Mouse (Mus musculus) hindbrain, embryonic 12.5 days (tissue): ENCODE data around the gene Itga11. TPM values are rescaled to one million over a fixed set of nuclear protein-coding genes. Genes with fewer than 3 reads are reported as not detected.

Source experiments
- ATAC-seq: fragments of 200-750 bp; cut with Nextera tagmentation; 2 replicates; pipeline ENCODE4 v1.8.0; 2017; ENCODE audit warnings: moderate TSS enrichment; ENCODE audit not compliant: low FRiP score
- H3K27ac ChIP-seq: fragments of 300-500 bp; sonication (generic); 2 replicates; pipeline ENCODE4 v1.5.1; 2016; ENCODE audit warnings: mild to moderate bottlenecking
- H3K27me3 ChIP-seq: fragments of 300-500 bp; sonication (generic); 2 replicates; pipeline ENCODE4 v1.6.1; 2016; ENCODE audit warnings: mild to moderate bottlenecking
- H3K36me3 ChIP-seq: fragments of 300-500 bp; sonication (generic); 2 replicates; pipeline ENCODE4 v1.6.1; 2016; ENCODE audit warnings: mild to moderate bottlenecking
- H3K4me1 ChIP-seq: fragments of 300-500 bp; sonication (generic); 2 replicates; pipeline ENCODE4 v1.6.1; 2016
- H3K4me2 ChIP-seq: fragments of 300-500 bp; sonication (generic); replicated peaks from 2 replicates; pipeline ENCODE4 v1.6.1; 2016; ENCODE audit warnings: mild to moderate bottlenecking
- H3K4me3 ChIP-seq: fragments of 300-500 bp; sonication (generic); 2 replicates; pipeline ENCODE4 v1.5.1; 2016; ENCODE audit warnings: mild to moderate bottlenecking
- H3K9ac ChIP-seq: fragments of 300-500 bp; sonication (generic); 2 replicates; pipeline ENCODE4 v1.6.1; 2016; ENCODE audit warnings: mild to moderate bottlenecking, moderate library complexity
- H3K9me3 ChIP-seq: fragments of 300-500 bp; sonication (generic); replicated peaks from 2 replicates; pipeline ENCODE4 v1.6.1; 2016; ENCODE audit warnings: mild to moderate bottlenecking
- WGBS: fragments of 180-500 bp; shearing (Covaris S2); methylation state at CpG from one replicate; pipeline ENCODE4 v1.1.7; 2016; 5-methylcytosine and 5-hydroxymethylcytosine counted together
- polyA plus RNA-seq: library from polyadenylated mRNA; unstranded; fragments of >200 nt; fragmentation: Nextera tagmentation; extraction: Ambion mirVana; gene quantifications from 2 replicates; pipeline ENCODE4 v1.2.1, GENCODE M21; 2016

Gene Itga11
- polyA plus RNA-seq, 1 experiment from 2014 or later, result 4.6 TPM

DNA sequence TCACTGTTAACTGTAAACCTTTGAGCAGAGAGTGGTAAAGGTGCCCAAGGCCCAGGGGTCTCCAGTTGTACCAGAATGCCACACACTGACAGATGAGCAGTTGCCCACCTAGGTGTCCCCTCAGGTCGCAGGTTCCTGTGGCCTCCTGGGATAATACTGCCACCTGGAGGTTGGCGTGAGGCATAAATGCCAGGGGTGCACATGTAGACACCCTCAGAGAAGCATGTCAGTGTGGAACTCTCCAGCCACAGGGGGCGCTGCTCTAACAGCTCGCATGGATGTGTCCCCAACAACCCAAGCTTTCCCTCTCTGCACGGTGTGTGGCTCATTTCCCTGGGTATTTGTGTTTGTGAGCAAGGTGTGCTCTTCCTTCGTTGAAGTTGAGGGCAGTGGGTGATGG is 48.8 kb downstream of the Itga11 start:
- no peak overlapping the region for H3K27ac ChIP-seq
- WGBS, result 58% methylated on average over 6 of the region's 6 CpGs
- H3K4me3 ChIP-seq, result no peak overlapping the region
- no peaks in the 10 kb centered on the region for H3K27me3 ChIP-seq
- peaks cover 7% of the 10 kb centered on the region; the same call in 1 of the 2 replicates for H3K4me1 ChIP-seq
- ATAC-seq, result no peak
- no peak overlapping the region for H3K9ac ChIP-seq
- H3K36me3 ChIP-seq, result no peaks in the 10 kb centered on the region
- H3K9me3 ChIP-seq, result no peaks in the 10 kb centered on the region
- no peak overlapping the region for H3K4me2 ChIP-seq

DNA sequence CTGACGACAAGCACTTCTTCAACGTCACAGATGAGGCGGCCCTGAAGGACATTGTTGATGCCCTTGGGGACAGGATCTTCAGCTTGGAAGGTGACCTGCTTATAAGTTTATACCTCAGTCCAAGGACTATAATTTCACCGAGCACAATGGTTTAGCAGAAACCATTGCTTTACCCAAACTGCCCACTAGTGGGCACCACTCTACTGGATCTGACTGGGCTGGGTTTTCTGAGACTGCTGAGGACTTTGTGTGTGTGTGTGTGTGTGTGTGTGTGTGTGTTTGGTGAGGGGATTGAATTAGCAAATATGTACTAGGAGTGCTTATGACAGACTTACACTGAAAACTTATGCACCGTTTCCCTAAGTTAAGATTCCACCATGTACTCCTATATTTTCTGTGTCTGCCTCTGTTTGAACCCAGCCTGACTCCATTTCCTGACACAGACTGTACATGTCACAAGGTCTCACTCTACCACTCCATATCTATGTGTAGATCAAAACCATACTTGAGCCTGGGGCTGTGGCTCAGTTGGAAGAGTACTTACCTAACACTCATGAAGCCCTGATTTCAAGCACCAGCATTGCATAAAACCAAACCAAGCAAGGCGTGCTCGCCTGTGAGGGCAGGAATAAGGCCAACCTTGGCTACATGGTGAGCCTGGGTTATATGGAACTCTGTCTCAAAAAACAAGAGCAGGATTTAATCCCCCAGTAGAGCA is 67.1 kb downstream of the Itga11 start:
- 58% methylated on average over 7 of the region's 7 CpGs for WGBS
- Histone ChIP-seq H3K27me3 (no peaks in the 10 kb centered on the region), H3K9me3 (no peaks in the 10 kb centered on the region), H3K4me3 (no peak overlapping the region), H3K4me2 (no peak overlapping the region), H3K27ac (no peak overlapping the region), H3K9ac (no peak overlapping the region), H3K4me1 (no peaks in the 10 kb centered on the region), H3K36me3 (no peaks in the 10 kb centered on the region)
- no peak for ATAC-seq

- no peak overlapping the region for H3K9ac ChIP-seq
- no peaks in the 10 kb centered on the region for H3K36me3 ChIP-seq
- no peaks in the 10 kb centered on the region for H3K4me1 ChIP-seq
- no peak overlapping the region for H3K4me3 ChIP-seq
- H3K4me2 ChIP-seq, result no peak overlapping the region
- no peaks in the 10 kb centered on the region for H3K27me3 ChIP-seq
- no peak for ATAC-seq
- 83% methylated on average over 6 of the region's 6 CpGs for WGBS
- no peak overlapping the region for H3K27ac ChIP-seq
- no peaks in the 10 kb centered on the region for H3K9me3 ChIP-seq
Observed at GRCm38 (mm10) chr9:62746646-62747045, 69.0 kb downstream of the Itga11 start.

- Histone ChIP-seq H3K4me1 (no peaks in the 10 kb centered on the region), H3K4me2 (no peak overlapping the region), H3K36me3 (no peaks in the 10 kb centered on the region), H3K4me3 (no peak overlapping the region), H3K27me3 (no peaks in the 10 kb centered on the region), H3K9ac (no peak overlapping the region), H3K9me3 (0 out of 2 replicates have a peak, but pooled peaks cover 4% of the 10 kb centered on the region), H3K27ac (no peak overlapping the region)
- ATAC-seq, result no peak
- WGBS, result 58% methylated on average over 6 of the region's 6 CpGs
Observed at GRCm38 (mm10) chr9:62749666-62750065, 72.0 kb downstream of the Itga11 start.

DNA sequence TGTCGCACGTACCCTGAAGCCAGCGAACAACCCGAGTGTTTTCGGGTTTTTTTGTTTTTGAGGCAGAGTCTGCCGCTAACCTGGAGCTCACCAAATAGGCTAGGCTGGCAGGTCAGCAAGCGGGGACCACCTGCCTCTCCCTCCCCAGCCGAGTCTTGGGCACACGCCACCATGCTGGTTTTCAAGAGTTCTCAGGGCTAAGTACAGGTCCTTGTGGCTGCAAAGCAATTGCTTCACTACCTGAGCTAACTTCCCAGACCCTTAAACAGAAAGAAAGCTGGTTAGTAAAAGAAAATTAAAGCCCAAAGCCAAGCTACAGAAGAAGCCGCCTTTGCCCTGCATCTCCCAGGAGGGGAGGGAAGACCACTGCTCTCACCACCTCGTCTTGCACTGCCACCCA is 72.8 kb downstream of the Itga11 start:
- no peak overlapping the region for H3K4me2 ChIP-seq
- no peak for ATAC-seq
- H3K4me3 ChIP-seq, result no peak overlapping the region
- H3K36me3 ChIP-seq, result no peaks in the 10 kb centered on the region
- WGBS, result 83% methylated on average over 11 of the region's 11 CpGs
- H3K27ac ChIP-seq, result no peak overlapping the region
- H3K27me3 ChIP-seq, result no peaks in the 10 kb centered on the region
- H3K4me1 ChIP-seq, result no peaks in the 10 kb centered on the region
- 0 out of 2 replicates have a peak, but pooled peaks cover 4% of the 10 kb centered on the region for H3K9me3 ChIP-seq
- H3K9ac ChIP-seq, result no peak overlapping the region

DNA sequence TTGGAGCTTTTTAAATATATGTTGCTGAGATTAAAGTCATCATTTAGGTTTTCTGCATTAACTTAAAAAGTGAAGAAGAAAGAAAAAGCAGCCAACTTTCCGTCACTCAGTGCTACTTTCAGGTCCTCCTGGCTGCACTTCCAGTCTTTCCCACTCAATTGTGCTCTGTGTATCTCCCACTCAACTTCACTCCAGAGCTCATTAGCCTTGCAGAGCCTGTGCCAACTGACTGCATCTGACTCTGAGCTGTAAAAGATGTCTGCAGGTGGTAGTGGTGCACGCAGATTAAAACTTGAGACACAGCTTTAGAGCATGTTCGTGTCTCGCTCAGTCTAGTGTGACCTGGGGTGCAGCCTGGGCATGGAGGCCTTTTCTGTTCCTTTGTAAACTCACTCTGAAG is 80.7 kb downstream of the Itga11 start:
- Histone ChIP-seq H3K36me3 (no peaks in the 10 kb centered on the region), H3K27ac (no peak overlapping the region), H3K9me3 (no peaks in the 10 kb centered on the region), H3K4me3 (no peak overlapping the region), H3K4me2 (no peak overlapping the region), H3K4me1 (no peaks in the 10 kb centered on the region), H3K27me3 (no peaks in the 10 kb centered on the region), H3K9ac (no peak overlapping the region)
- WGBS, result 77% methylated on average over 4 of the region's 4 CpGs
- no peak for ATAC-seq

DNA sequence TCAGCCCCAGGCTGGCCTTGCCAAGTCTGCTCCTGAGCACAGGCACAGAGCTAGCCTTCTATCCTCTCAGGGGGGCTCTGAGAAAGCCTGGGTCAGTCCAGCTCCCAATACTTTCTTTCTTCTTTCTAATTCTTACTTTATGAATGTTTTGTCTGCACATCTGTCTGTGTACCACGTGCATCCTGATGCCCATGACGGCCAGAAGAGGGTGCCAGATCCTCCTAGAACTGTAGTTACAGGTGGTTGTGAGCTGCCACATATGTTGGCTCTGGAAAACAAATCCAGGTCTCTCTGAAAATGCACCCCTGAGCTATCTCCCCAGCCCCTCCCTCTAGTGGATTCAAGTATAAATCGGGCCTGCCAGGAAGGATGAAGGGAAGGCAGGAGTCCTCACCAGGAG is 82.0 kb downstream of the Itga11 start:
- Histone ChIP-seq H3K27me3 (peaks cover 7% of the 10 kb centered on the region; the same call in 1 of the 2 replicates), H3K4me1 (no peaks in the 10 kb centered on the region), H3K4me2 (no peak overlapping the region), H3K36me3 (no peaks in the 10 kb centered on the region), H3K27ac (no peak overlapping the region), H3K9me3 (no peaks in the 10 kb centered on the region), H3K9ac (no peak overlapping the region), H3K4me3 (no peak overlapping the region)
- ATAC-seq, result no peak
- WGBS, result 71% methylated on average over 3 of the region's 3 CpGs

DNA sequence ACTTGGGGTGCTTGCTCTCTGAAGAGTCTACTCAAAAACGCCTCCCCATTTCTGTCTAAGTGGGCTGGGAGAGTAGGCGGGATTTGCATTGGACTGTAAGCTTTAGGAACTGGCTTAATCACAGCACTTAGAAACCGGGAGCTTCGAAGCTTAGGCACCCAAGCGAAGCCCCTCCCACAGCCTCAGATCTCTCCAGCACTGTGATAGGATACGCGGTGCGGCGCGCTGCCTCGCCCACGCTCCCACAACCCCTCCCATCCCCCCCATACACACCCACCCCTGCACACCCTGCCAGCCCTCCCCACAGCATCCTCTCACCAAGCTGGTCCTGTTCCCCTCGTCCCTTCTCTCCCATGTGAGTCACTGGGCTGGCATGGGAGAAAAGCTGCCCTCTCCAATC is 85.9 kb downstream of the Itga11 start:
- Histone ChIP-seq H3K4me3 (no peak overlapping the region), H3K9me3 (no peaks in the 10 kb centered on the region), H3K4me1 (no peaks in the 10 kb centered on the region), H3K36me3 (no peaks in the 10 kb centered on the region), H3K4me2 (peak overlapping the region; percentile 22; the same call in 1 of the 2 replicates), H3K27me3 (peaks cover 7% of the 10 kb centered on the region; the same call in 1 of the 2 replicates), H3K27ac (no peak overlapping the region), H3K9ac (no peak overlapping the region)
- 28% methylated on average over 13 of the region's 13 CpGs for WGBS
- no peak for ATAC-seq

DNA sequence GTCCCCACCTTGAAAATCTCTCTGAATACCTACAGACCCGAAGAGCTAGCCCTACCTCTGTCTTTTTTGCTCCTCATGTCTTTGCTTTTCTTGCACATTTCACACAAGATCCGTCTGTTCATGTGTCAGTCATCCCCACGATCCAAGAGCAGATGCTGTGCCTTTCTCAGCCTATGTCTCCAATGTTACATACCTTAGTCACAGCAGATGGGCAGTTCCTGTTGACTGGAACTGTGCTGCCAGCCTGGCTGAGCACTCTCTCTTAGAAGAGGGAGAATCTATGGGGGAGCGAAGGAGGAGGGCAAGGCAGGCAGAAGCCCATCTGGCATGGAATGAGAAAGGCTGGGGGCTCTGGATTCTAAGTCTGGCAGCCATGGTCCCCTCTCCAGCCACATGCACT is 87.7 kb downstream of the Itga11 start:
- no peaks in the 10 kb centered on the region for H3K36me3 ChIP-seq
- 71% methylated on average over 4 of the region's 4 CpGs for WGBS
- peaks cover 7% of the 10 kb centered on the region; the same call in 1 of the 2 replicates for H3K27me3 ChIP-seq
- ATAC-seq, result no peak
- no peak overlapping the region for H3K4me2 ChIP-seq
- H3K4me3 ChIP-seq, result no peak overlapping the region
- H3K9ac ChIP-seq, result no peak overlapping the region
- no peak overlapping the region for H3K27ac ChIP-seq
- H3K4me1 ChIP-seq, result no peaks in the 10 kb centered on the region
- H3K9me3 ChIP-seq, result no peaks in the 10 kb centered on the region

DNA sequence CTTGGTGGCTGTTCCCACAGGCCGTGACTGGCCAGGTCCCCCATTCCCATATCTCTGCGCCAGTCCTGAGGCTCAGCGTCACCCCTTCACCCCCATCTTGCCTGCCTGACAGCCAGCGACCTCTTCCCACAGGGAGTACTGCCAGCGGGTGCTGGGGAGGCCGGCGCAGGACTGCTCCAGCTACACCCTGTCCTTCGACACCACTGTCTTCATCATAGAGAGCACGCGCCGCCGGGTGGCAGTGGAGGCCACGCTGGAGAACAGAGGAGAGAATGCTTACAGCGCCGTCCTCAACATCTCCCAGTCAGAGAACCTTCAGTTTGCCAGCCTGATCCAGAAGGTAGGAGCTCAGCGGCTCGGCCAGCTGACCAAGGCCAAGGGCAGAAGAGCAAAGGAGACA is 89.8 kb downstream of the Itga11 start:
- no peak overlapping the region for H3K9ac ChIP-seq
- no peak overlapping the region for H3K4me2 ChIP-seq
- H3K36me3 ChIP-seq, result no peaks in the 10 kb centered on the region
- H3K9me3 ChIP-seq, result no peaks in the 10 kb centered on the region
- WGBS, result 72% methylated on average over 17 of the region's 17 CpGs
- H3K27ac ChIP-seq, result no peak overlapping the region
- ATAC-seq, result no peak
- H3K27me3 ChIP-seq, result peaks cover 7% of the 10 kb centered on the region; the same call in 1 of the 2 replicates
- H3K4me1 ChIP-seq, result no peaks in the 10 kb centered on the region
- H3K4me3 ChIP-seq, result no peak overlapping the region

GRCm38 (mm10) chr9:62768361-62768760 is 90.7 kb downstream of the Itga11 start:
- Histone ChIP-seq H3K27me3 (peaks cover 7% of the 10 kb centered on the region; the same call in 1 of the 2 replicates), H3K36me3 (no peaks in the 10 kb centered on the region), H3K9ac (no peak overlapping the region), H3K27ac (no peak overlapping the region), H3K4me3 (no peak overlapping the region), H3K4me1 (no peaks in the 10 kb centered on the region), H3K4me2 (no peak overlapping the region), H3K9me3 (no peaks in the 10 kb centered on the region)
- 87% methylated on average over 5 of the region's 5 CpGs for WGBS
- no peak for ATAC-seq

GRCm38 (mm10) chr9:62772746-62773145 is 95.1 kb downstream of the Itga11 start:
- H3K27ac ChIP-seq, result no peak overlapping the region
- 78% methylated on average over 8 of the region's 8 CpGs for WGBS
- ATAC-seq, result no peak

GRCm38 (mm10) chr9:62775464-62775863 is 97.8 kb downstream of the Itga11 start:
- Histone ChIP-seq H3K9ac (no peak overlapping the region), H3K9me3 (no peaks in the 10 kb centered on the region), H3K27me3 (no peaks in the 10 kb centered on the region), H3K4me1 (no peaks in the 10 kb centered on the region), H3K36me3 (no peaks in the 10 kb centered on the region), H3K4me3 (no peak overlapping the region), H3K27ac (no peak overlapping the region), H3K4me2 (no peak overlapping the region)
- ATAC-seq, result no peak
- WGBS, result 56% methylated on average over 4 of the region's 4 CpGs

More at GRCm38 (mm10) chr9:62772746-62773145, 95.1 kb downstream of the Itga11 start:
- no peaks in the 10 kb centered on the region for H3K36me3 ChIP-seq
- no peak overlapping the region for H3K4me3 ChIP-seq
- no peak overlapping the region for H3K4me2 ChIP-seq
- no peak overlapping the region for H3K9ac ChIP-seq
- no peaks in the 10 kb centered on the region for H3K27me3 ChIP-seq
- no peaks in the 10 kb centered on the region for H3K4me1 ChIP-seq
- no peaks in the 10 kb centered on the region for H3K9me3 ChIP-seq
